Mouse (Mus musculus): ENCODE measurements around the gene Gm29564. TPM values are rescaled to one million over a fixed set of nuclear protein-coding genes. Genes with fewer than 3 reads are reported as not detected.
"Not testable (repeated sequence)": the region's sequence is repeated elsewhere in the genome, so short reads cannot be mapped to it uniquely, and the experiment has no call there.

The Gm29564 gene
- not detected for total RNA-seq (2021)
- long read RNA-seq, experiment 1, result 0 reads
- long read RNA-seq, experiment 2, result 0 reads

DNA sequence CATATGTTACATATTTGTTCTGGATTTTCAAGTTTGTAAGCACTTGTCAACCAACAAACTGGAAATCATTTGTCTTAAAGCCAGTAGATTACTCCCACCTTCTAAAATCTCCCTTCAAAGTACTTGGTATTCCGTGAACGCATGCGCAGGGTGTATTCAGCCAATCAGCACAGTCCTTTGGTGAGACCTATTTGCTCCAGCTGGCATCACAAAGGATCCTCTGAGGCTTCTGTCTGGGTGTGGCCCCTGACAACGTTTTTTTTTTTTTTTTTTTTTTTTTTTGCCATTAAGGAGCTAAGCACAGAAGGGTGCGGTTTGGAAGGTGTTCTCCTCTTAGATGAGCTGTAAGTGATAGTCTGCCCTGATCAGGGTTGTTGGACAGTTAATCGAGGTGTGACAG, at the start of gene Gm29564:
Gene Gm29564 (plus strand): TSS at position 301 of the 400 bp plus-strand sequence.
- DNase-seq (ENCODE audit: extremely low spot score in 1 of 2, low spot score in 2 of 2); H3K4me3 ChIP-seq; intact Hi-C loops (cut with DNase I); H3K27ac ChIP-seq: not testable (repeated sequence)

Other genes with a start within 250 kb of the Gm29564 start
- gene Gm20867, start 249.8 kb upstream of the Gm29564 start, total RNA-seq (2021), result not detected

Measured in left cerebral cortex, adult 2 months (tissue).